Mouse (Mus musculus) bone marrow macrophage, adult 2 months (primary cell): ENCODE measurements around the gene Cmip.

ENCODE experiments used
- CTCF ChIP-seq: IDR thresholded peaks from 2 replicates; pipeline ENCODE4 v1.5.1; 2012; ENCODE audit warnings: low read depth, mild to moderate bottlenecking, low read length, moderate library complexity
- POLR2A ChIP-seq: IDR thresholded peaks from 2 replicates; pipeline ENCODE4 v1.6.1; 2012; ENCODE audit warnings: mild to moderate bottlenecking, low read depth, low read length, borderline replicate concordance

DNA sequence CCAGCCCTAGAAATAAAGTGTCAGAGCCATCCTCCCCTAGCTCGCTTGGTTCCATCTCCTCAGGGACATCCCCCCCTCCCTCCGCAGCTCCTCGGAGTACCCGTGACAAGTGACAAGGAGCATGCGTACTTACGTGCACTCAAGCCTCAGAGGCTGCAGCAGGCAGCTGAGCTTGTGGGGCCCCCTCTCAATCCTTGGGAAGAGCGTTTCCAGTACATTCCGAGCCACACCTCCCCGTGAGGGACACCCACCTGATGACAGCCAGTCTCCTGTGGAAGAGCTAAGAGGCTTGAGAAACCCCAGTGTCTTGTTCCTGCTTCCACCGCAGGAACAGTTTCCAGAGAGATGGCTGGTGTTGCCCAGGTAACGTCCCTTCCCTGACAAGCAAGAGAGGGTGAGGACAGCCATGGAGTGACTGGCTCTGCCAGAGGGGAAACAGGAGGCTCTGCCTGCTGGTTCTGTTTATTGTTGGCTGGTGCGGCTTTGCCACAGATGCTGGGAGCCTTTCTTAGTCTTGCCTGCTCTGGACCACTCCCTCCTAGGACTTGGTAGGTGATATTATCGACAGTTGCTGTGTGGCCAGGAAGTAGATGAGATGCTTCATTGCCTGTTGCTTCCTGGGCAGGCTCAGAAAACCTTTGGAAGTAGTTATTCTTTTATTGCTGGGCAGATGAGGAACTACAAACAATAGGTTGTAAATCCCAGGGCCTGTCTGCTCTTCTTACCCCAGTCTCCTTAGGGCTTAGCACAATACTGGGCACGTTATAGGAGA lies 147.0 kb downstream of the Cmip start:
- TF ChIP-seq CTCF (no peak), POLR2A (no peak)
